Mouse (Mus musculus) liver, postnatal 0 days (tissue): ENCODE results near the gene Zfp607b.

Experiments
- CTCF ChIP-seq: sonication (generic); IDR thresholded peaks from 2 replicates; pipeline ENCODE4 v1.5.1; 2016; ENCODE audit warnings: antibody characterized with exemption, low read depth
- EP300 ChIP-seq: IDR thresholded peaks from 2 replicates; pipeline ENCODE4 v1.6.1; 2016; ENCODE audit warnings: antibody characterized with exemption, low read depth, mild to moderate bottlenecking

DNA sequence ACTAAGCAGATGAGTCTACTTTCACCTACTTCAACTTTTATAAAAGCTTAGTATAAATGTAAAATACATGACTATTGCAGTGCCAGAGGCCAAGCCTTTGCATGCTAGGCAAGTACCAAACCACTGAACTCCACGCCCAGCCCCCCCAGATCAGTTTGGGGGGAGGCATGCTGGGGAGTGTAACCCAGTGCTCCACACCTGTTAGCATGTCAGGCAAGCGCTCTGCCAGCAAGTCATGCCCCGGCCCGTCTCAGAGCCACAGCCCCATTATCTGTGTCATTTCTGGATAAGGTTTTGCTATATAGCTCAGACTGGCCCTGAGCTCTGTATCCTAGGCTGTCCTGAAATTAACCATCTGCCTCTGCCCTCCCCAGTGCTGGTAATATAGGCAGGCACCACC lies 27.1 kb upstream of the Zfp607b start:
- no peak for TF ChIP-seq CTCF
- no peak for TF ChIP-seq EP300
